Mouse (Mus musculus): ENCODE measurements around the gene Rangrf.

DNA sequence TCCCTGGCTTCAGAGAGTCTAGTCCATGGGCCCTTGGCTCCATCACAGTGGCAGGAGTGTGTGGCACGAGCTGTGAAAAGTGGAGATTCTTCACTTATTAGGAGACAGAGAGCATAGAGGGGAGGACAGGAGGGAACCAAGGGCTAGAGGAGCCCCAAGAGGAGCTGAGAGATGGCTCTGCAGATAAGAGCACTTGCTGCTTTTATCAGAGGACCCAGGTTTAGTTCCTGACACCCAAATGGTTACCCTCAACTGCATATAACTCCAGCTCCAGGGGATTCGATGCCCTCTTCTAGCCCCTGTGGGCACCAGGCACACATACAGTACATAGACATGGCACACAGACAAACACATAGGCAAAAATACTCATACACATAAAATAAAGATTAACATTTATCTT lies 50.2 kb downstream of the Rangrf start:
- no peak for TF ChIP-seq CTCF (IDR thresholded peaks at IDR 0.05; ENCODE audit: low read depth)
- TF ChIP-seq EP300 (IDR thresholded peaks at IDR 0.05; ENCODE audit: low read depth), result no peak
